Mouse (Mus musculus) stomach, embryonic 16.5 days (tissue): ENCODE data around the gene Slc34a1. TPM values are rescaled to one million over a fixed set of nuclear protein-coding genes. Genes with fewer than 3 reads are reported as not detected.
"Not testable (repeated sequence)": the region's sequence is repeated elsewhere in the genome, so short reads cannot be mapped to it uniquely, and the experiment has no call there.

ENCODE experiments used
- ATAC-seq: fragments of 200-750 bp; cut with Nextera tagmentation; 2 replicates; pipeline ENCODE4 v1.8.0; 2017; ENCODE audit warnings: moderate number of reproducible peaks, moderate TSS enrichment; ENCODE audit not compliant: insufficient read depth, low FRiP score
- H3K27ac ChIP-seq: fragments of 300-500 bp; sonication (generic); 2 replicates; pipeline ENCODE4 v1.5.1; 2014; ENCODE audit warnings: low read length
- H3K27me3 ChIP-seq: fragments of 300-500 bp; sonication (generic); 2 replicates; pipeline ENCODE4 v1.6.1; 2014; ENCODE audit warnings: low read length, control low read depth, mixed read lengths; ENCODE audit not compliant: control insufficient read depth, insufficient read depth
- H3K36me3 ChIP-seq: fragments of 300-500 bp; sonication (generic); 2 replicates; pipeline ENCODE4 v1.6.1; 2014; ENCODE audit warnings: low read length; ENCODE audit not compliant: control insufficient read depth, insufficient read depth
- H3K4me1 ChIP-seq: fragments of 300-500 bp; sonication (generic); 2 replicates; pipeline ENCODE4 v1.6.1; 2014; ENCODE audit warnings: low read length, control low read depth, mixed read lengths; ENCODE audit not compliant: control insufficient read depth, insufficient read depth
- H3K4me2 ChIP-seq: fragments of 300-500 bp; sonication (generic); 2 replicates; pipeline ENCODE4 v1.6.1; 2014; ENCODE audit warnings: low read depth, low read length, mixed read lengths
- H3K4me3 ChIP-seq: fragments of 300-500 bp; sonication (generic); replicated peaks from 2 replicates; pipeline ENCODE4 v1.5.1; 2014; ENCODE audit warnings: mild to moderate bottlenecking, low read length
- H3K9ac ChIP-seq: fragments of 300-500 bp; sonication (generic); 2 replicates; pipeline ENCODE4 v1.6.1; 2014; ENCODE audit warnings: low read length
- H3K9me3 ChIP-seq: fragments of 300-500 bp; sonication (generic); replicated peaks from 2 replicates; pipeline ENCODE4 v1.6.1; 2016; ENCODE audit warnings: low read length, control low read depth; ENCODE audit not compliant: control insufficient read depth
- WGBS: fragments of 180-500 bp; shearing (Covaris S2); extraction: QIAGEN DNeasy Blood & Tissue Kit; methylation state at CpG from one replicate; pipeline ENCODE4 v1.1.7; 2014; 5-methylcytosine and 5-hydroxymethylcytosine counted together
- polyA plus RNA-seq: library from polyadenylated mRNA; unstranded; fragments of >200 nt; fragmentation: Nextera tagmentation; extraction: Ambion mirVana; gene quantifications from 2 replicates; pipeline ENCODE4 v1.2.1, GENCODE M21; 2015

Slc34a1 gene
- polyA plus RNA-seq, 1 experiment from 2014 or later, result 0.14 TPM

DNA sequence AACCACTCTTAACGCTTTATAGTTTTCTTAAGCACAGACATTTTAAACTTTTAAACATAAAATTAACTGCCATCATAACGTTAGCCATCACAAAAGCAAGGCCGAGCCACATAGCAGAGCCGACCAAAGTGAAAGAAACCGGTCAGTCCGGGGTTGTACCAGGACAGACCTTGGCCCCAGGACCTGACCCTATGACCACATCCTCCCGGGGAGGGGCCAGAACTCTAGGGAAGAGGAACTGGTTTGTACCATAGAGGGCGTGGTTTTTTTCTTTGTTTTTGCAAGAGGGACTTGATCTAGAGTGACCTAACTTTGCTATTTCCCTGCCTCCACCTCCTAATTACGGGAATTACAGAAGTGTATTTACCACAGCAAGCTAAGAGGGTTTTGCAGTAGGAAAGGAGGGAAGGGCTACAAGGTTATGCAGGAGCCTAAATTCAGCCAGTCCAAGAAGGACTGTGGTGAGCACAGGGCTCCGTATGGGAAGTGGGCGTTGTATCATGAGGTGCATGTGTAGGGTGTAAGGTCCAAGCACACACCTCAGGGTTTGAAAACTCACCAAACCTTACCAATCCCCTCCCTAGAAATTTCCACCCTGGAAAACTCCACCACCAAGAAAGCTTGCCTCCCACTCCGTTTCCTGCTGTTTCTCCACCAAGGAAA, 31.4 kb downstream of the Slc34a1 start:
- no peaks in the 10 kb centered on the region for H3K9me3 ChIP-seq
- H3K4me1 ChIP-seq, result no peaks in the 10 kb centered on the region
- no peak overlapping the region for H3K27ac ChIP-seq
- H3K4me3 ChIP-seq, result no peak overlapping the region
- WGBS, result 56% methylated on average over 12 of the region's 12 CpGs
- no peak overlapping the region for H3K9ac ChIP-seq
- no peaks in the 10 kb centered on the region for H3K36me3 ChIP-seq
- H3K27me3 ChIP-seq, result no peaks in the 10 kb centered on the region
- peak; percentile 40; the same call in 1 of the 2 replicates for ATAC-seq
- no peak overlapping the region for H3K4me2 ChIP-seq

DNA sequence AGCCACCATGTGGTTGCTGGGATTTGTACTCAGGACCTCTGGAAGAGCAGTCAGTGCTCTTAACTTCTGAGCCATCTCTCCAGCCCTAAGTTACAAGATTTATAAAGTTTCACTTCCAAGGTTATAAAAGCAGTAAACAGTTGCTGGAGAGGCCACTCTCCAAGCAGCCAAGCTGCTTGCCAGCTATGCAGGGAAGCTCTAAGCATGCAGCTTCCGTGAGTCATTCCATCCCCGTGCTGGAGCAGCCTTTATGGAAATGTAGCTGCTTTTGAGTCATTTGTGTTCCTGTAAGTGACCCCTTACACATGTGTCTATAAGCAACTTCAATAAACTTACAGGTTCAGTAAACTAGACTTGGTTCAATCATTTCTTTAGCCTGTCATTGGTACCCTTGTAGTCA, 32.6 kb downstream of the Slc34a1 start:
- WGBS, result 78% methylated on average over 2 of the region's 2 CpGs
- no peak for ATAC-seq
- no peaks in the 10 kb centered on the region for H3K27me3 ChIP-seq
- H3K36me3 ChIP-seq, result no peaks in the 10 kb centered on the region
- no peaks in the 10 kb centered on the region for H3K4me1 ChIP-seq
- H3K9me3 ChIP-seq, result no peaks in the 10 kb centered on the region
- H3K9ac ChIP-seq, result no peak overlapping the region
- H3K4me2 ChIP-seq, result no peak overlapping the region
- H3K27ac ChIP-seq, result no peak overlapping the region
- no peak overlapping the region for H3K4me3 ChIP-seq

DNA sequence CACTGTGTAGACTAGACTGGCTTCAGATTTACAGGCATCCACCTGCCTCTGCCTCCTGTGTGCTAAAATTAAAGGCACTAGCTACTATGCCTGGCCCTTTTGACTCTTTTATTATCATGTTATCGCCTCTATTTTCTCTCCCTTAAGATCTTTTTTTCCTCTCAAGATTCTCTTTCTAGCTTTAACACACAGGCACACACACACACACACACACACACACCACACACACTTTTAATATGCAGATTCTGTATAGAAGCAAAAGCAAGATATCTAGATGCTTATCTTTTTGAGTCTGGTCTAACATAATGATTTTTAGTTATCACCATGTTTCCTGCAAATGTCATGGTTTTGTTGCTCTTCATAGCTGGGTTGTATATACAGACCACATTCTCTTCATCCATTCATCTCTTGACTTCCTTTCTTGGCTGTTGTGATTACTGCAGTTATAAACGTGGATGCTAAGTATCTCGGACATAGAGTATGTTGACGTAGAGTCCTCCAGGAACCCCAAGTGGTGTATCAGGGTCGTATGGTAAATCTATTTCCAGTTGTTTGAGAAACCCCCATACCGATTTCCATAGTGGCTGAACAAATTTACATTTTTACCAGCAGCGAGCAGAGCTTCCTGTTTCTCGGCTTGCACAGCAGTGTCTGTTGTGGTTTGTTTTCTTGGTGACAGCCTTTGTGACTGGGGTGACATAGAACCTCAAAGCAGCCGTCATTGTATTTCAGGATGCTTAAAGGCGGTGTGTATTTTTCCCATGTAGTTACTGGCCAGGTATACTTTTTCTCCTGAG, 34.1 kb downstream of the Slc34a1 start:
- H3K4me1 ChIP-seq, result no peaks in the 10 kb centered on the region
- H3K9me3 ChIP-seq, result no peaks in the 10 kb centered on the region
- no peaks in the 10 kb centered on the region for H3K27me3 ChIP-seq
- H3K27ac ChIP-seq, result no peak overlapping the region
- H3K4me2 ChIP-seq, result no peak overlapping the region
- no peak overlapping the region for H3K4me3 ChIP-seq
- H3K9ac ChIP-seq, result no peak overlapping the region
- no peak for ATAC-seq
- WGBS, result 62% methylated on average over 10 of the region's 10 CpGs
- H3K36me3 ChIP-seq, result no peaks in the 10 kb centered on the region

DNA sequence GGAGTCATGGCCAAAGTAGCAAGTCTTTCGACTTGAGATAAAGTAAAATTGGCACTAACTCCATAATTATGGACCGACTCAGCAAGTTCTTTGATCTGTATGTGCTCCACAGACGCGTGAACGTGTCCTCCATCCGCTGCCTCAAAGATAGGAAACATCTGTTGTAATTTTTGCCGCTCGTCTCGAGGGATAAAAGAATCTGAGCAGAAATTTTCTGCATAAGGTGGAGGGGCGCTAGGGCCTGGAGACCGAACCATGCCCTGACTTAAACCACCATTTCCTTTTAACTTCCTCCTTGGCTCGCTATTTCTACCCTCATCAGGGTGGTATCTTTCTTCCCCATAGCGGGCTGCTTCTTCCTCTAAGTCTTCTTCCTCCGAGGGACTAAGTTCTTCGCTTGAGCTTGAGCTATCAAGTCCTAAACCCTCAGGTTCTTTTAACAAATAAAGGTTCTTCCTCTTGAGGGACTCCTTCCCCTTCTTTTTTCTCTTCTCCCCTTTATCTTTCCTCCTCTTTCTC, 39.2 kb downstream of the Slc34a1 start:
- H3K4me3 ChIP-seq, H3K27ac ChIP-seq, H3K36me3 ChIP-seq, ATAC-seq, H3K4me1 ChIP-seq, H3K9me3 ChIP-seq, H3K9ac ChIP-seq, H3K4me2 ChIP-seq, H3K27me3 ChIP-seq: not testable (repeated sequence)
- 73% methylated on average over 15 of the region's 15 CpGs for WGBS

DNA sequence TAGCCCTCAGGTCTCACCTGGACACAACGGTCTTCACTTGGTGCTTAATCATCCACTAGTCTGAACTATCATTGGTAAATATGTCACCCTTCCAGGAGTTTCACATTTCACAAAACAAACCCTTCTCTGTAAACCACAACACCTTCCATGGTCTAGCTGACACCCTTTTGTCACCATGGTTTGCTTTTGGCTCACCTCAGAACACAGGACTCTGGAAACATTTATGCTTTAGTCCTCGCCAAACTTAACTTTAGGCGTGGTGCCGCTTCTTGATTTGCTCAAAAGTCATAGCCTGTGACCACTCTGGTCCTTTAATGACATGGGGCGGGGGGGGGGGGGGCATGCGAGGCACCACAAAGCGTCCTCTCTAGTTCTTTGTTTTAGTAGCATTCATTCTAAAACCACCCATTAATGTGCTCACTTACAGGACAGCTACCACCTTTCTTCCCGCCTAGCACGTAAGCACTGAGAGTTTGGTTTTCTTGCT, 45.9 kb downstream of the Slc34a1 start:
- 31% methylated on average over 9 of the region's 9 CpGs for WGBS
- Histone ChIP-seq H3K9me3 (no peaks in the 10 kb centered on the region), H3K27ac (peak overlapping the region; percentile 99), H3K36me3 (no peaks in the 10 kb centered on the region), H3K4me3 (peak overlapping the region; percentile 92), H3K4me2 (peak overlapping the region; percentile 80), H3K4me1 (peaks cover 25% of the 10 kb centered on the region), H3K27me3 (no peaks in the 10 kb centered on the region), H3K9ac (peak overlapping the region; percentile 95)
- ATAC-seq, result no peak

DNA sequence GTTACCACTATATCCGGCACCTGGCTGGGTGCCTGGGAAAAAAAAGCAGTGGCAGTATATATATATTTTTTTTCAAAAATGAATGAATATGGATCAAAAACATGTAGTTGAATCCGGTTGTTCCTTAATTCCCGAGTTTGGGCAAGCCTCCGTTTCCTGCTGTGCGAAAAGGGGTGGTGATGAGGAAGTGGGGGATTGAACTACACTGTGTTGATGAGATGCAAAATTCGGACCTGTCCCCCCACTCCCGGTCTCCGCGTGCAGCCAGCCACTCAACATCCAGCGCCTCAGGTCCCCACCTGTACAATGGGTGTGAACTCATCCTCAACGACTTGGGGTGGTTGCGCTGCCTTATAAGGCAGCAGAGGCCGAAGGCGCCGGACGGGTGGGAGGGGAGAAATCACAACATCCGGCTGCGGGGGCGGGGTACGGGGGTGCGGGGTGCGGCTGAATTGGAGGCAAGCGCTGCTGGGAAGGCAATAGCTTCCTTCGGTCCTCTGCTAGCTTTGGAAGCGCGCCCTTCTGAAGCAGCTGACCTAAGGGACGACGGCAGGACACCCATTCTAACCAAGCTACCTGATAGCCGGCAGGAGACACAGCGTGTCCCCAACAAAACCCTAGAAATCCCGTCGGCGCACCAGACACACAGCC, 46.4 kb downstream of the Slc34a1 start:
- H3K4me1 ChIP-seq, result peaks cover 25% of the 10 kb centered on the region
- ATAC-seq, result peak; percentile 79
- H3K9me3 ChIP-seq, result no peaks in the 10 kb centered on the region
- H3K27me3 ChIP-seq, result no peaks in the 10 kb centered on the region
- peak overlapping the region; percentile 92 for H3K4me3 ChIP-seq
- WGBS, result under 1% methylated on average over 33 of the region's 33 CpGs
- H3K27ac ChIP-seq, result peak overlapping the region; percentile 99
- H3K9ac ChIP-seq, result peak overlapping the region; percentile 95
- H3K4me2 ChIP-seq, result peak overlapping the region; percentile 80
- no peaks in the 10 kb centered on the region for H3K36me3 ChIP-seq

DNA sequence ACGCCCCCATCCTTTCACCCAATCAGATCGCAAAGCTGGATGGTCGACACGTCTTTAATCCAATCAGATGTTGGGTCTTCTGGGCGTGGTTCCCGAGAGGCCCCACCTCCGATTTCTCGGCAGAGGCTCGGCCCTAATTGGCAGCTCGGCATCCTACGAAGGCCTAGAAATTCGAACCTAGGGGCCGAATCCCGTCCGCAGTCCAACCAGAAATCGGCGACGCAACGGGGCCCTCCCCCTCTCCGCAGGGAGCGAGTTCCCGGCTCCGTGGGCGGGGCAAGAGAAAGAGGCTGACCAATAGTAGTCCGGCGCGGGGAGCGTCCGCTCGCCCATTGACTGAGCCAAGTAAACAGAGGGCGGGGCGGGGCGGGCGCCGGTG, 46.9 kb downstream of the Slc34a1 start, which contains the start of gene Grk6:
Grk6 (plus strand) TSS at position 136 of the 379 bp plus-strand sequence.
- ATAC-seq, result peak; percentile 96
- Histone ChIP-seq H3K27ac (peak within 1 kb of the TSS; percentile 99), H3K27me3 (no peaks in the 10 kb centered on the region), H3K4me2 (peak within 1 kb of the TSS; percentile 97), H3K4me3 (peak within 1 kb of the TSS; percentile 92), H3K4me1 (peaks cover 25% of the 10 kb centered on the region), H3K36me3 (no peaks in the 10 kb centered on the region), H3K9me3 (no peaks in the 10 kb centered on the region), H3K9ac (peak within 1 kb of the TSS; percentile 95)
- under 1% methylated on average over 35 of the region's 35 CpGs for WGBS

DNA sequence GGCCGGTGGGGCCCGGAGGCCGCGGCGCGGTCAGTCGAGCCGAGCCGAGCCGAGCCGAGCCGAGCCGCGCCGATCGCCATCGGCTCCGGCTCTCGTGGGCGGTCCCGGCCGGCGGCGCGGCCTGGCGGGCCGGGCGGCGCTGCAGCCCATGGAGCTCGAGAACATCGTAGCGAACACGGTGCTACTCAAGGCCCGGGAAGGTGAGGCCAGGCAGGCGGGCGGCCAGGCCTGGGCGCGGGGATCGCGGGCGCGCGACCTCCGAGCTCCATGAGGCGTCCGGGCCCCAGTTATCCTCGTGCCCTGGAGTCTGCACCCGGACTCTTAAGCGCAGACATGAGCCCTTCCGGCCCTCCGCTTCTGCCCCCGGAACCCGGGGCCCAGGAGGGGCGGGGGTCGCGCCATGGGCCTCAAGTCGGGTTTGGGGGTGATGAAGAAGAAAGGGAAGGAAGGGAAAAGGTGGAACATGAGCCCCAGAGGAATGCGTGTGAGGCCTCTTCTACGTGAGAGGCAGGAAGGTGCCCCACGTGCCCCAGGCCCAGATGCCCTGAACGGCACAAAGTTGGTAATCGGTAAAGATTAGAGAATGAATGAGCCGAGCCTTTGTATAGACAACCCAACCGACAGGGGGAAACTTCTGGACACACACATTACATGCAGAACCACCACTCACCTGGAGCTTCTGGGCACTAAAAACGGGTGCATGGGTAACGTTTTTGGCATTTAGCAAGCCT, 47.5 kb downstream of the Slc34a1 start:
- H3K4me3 ChIP-seq, result peak overlapping the region; percentile 92
- peaks cover 2% of the 10 kb centered on the region for H3K36me3 ChIP-seq
- H3K9me3 ChIP-seq, result no peaks in the 10 kb centered on the region
- WGBS, result under 1% methylated on average over 65 of the region's 66 CpGs
- no peak for ATAC-seq
- peak overlapping the region; percentile 95 for H3K9ac ChIP-seq
- no peaks in the 10 kb centered on the region for H3K27me3 ChIP-seq
- H3K27ac ChIP-seq, result peak overlapping the region; percentile 99
- peak overlapping the region; percentile 97 for H3K4me2 ChIP-seq
- H3K4me1 ChIP-seq, result peaks cover 25% of the 10 kb centered on the region
